ENCODE assay signal across 9 mouse cellular contexts in the genomic region with DNA sequence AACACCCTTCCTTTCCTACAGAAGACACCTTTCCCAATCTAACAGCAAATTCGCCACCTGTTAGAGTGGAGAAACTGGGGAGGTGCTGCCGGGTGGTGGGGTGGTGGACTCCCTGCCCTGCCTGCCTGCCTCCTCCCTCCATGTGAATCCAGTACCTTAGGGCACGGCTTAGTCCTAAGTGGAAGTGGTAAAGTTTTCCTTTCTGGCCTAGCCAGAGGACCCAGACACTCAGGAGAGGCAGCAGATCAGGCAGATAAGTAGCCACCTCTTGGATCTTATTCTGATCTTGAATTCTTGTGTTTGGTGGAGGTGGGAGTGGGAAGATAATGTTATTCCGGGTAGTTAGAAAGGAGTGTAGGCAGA. TPM values are rescaled to one million over a fixed set of nuclear protein-coding genes. Genes with fewer than 3 reads are reported as not detected.
DNase-seq lines count a peak whose midpoint lies in the region; ATAC-seq lines count a peak whose summit lies in the region.
"Had no signal": no experiment of that assay in that cellular context is flagged by ENCODE, and none has a peak within 500 bp of the region (broad histone marks: within the 10 kb centered on the region; RNA-seq: fewer than 3 reads in every experiment).

No protein-coding gene starts in this region.

- no peak overlapping the region for H3K9ac ChIP-seq in kidney, embryonic 15.5 days
- H3K9ac ChIP-seq in intestine, embryonic 14.5 days (ENCODE audit: low read length), result peak overlapping the region; percentile 69; the same call in 1 of the 2 replicates
- no peak overlapping the region for H3K9ac ChIP-seq in midbrain, embryonic 13.5 days (replicated peaks)

- peaks cover 96% of the 10 kb centered on the region for H3K27me3 ChIP-seq in kidney, embryonic 15.5 days
- peaks cover 79% of the 10 kb centered on the region for H3K27me3 ChIP-seq in intestine, embryonic 14.5 days (replicated peaks; ENCODE audit: control insufficient read depth, insufficient read depth, low read length)
- peaks cover 99% of the 10 kb centered on the region for H3K27me3 ChIP-seq in midbrain, embryonic 13.5 days

- peak overlapping the region; percentile 52 for H3K4me2 ChIP-seq in kidney, embryonic 15.5 days
- peak overlapping the region; percentile 46 for H3K4me2 ChIP-seq in intestine, embryonic 14.5 days (ENCODE audit: low read length)
- 0 out of 2 replicates have a peak overlapping the region, but pooled peaks have one; percentile 40 for H3K4me2 ChIP-seq in midbrain, embryonic 13.5 days (replicated peaks)

- WGBS in kidney, embryonic 15.5 days, result 8% methylated on average over 4 of the region's 4 CpGs
- 8% methylated on average over 4 of the region's 4 CpGs for WGBS in intestine, embryonic 14.5 days
- WGBS in midbrain, embryonic 13.5 days, result 5% methylated on average over 4 of the region's 4 CpGs

- no peaks in the 10 kb centered on the region for H3K36me3 ChIP-seq in kidney, embryonic 15.5 days
- H3K36me3 ChIP-seq in intestine, embryonic 14.5 days (ENCODE audit: control insufficient read depth, insufficient read depth, low read length), result no peaks in the 10 kb centered on the region
- H3K36me3 ChIP-seq in midbrain, embryonic 13.5 days, result no peaks in the 10 kb centered on the region

- ATAC-seq in kidney, embryonic 15.5 days (replicated peaks; ENCODE audit: low FRiP score), result 0 out of 2 replicates have a peak, but pooled peaks have one; percentile 10
- peak; percentile 67 for ATAC-seq in intestine, embryonic 14.5 days (replicated peaks; ENCODE audit: low FRiP score, low TSS enrichment, low read depth)
- ATAC-seq in midbrain, embryonic 13.5 days, result 0 out of 2 replicates have a peak, but pooled peaks have one; percentile 32

- no peak overlapping the region for H3K27ac ChIP-seq in kidney, embryonic 15.5 days
- peak overlapping the region; percentile 74 for H3K27ac ChIP-seq in intestine, embryonic 14.5 days (ENCODE audit: low read depth)
- H3K27ac ChIP-seq in midbrain, embryonic 13.5 days, result no peak overlapping the region

- peaks cover 28% of the 10 kb centered on the region for H3K4me1 ChIP-seq in kidney, embryonic 15.5 days
- H3K4me1 ChIP-seq in intestine, embryonic 14.5 days (replicated peaks; ENCODE audit: control insufficient read depth, insufficient read depth, low read length), result no peaks in the 10 kb centered on the region; the same call in 1 of the 2 replicates
- peaks cover 24% of the 10 kb centered on the region for H3K4me1 ChIP-seq in midbrain, embryonic 13.5 days (replicated peaks)

- DNase-seq in embryo, embryonic 10.5 days (ENCODE audit: low spot score), result peak; percentile 27
- no peak for DNase-seq in embryo, embryonic 11 days
- no peak for DNase-seq in kidney, postnatal 36 days
- DNase-seq in intestine, embryonic 14.5 days (ENCODE audit: low spot score), result no peak
- DNase-seq in layer of hippocampus, postnatal 25 days (ENCODE audit: extremely low spot score in 1 of 2, low spot score in 1 of 2), result no peak
- no peak for DNase-seq in layer of hippocampus, adult 9-10 months (ENCODE audit: low spot score)

- peak overlapping the region; percentile 29 for H3K4me3 ChIP-seq in kidney, embryonic 15.5 days (replicated peaks)
- peak overlapping the region; percentile 43 for H3K4me3 ChIP-seq in intestine, embryonic 14.5 days (ENCODE audit: low read depth, low read length)
- peak overlapping the region; percentile 18 for H3K4me3 ChIP-seq in midbrain, embryonic 13.5 days (replicated peaks)

- H3K9me3 ChIP-seq in kidney, embryonic 15.5 days (replicated peaks), result no peaks in the 10 kb centered on the region
- H3K9me3 ChIP-seq in intestine, embryonic 14.5 days (ENCODE audit: control insufficient read depth, low read length), result no peaks in the 10 kb centered on the region
- no peaks in the 10 kb centered on the region for H3K9me3 ChIP-seq in midbrain, embryonic 13.5 days

RNA-seq across cellular contexts. Expression of a gene that starts 7.1 kb away (rescaled TPM):
- 0.26 TPM in 1 of 2 replicates, not detected in the other for polyA plus RNA-seq in kidney, embryonic 15.5 days (2015; fragmentation: Nextera tagmentation; extraction: Ambion mirVana)
- polyA plus RNA-seq in intestine, embryonic 14.5 days (2014; fragmentation: Nextera tagmentation; extraction: Ambion mirVana), result 24.0 and 30.2 TPM in 2 replicates
- not detected in 2 replicates for polyA plus RNA-seq in midbrain, embryonic 13.5 days (2015; fragmentation: Nextera tagmentation; extraction: Ambion mirVana)
- total RNA-seq in layer of hippocampus, postnatal 25 days (2021), result not detected
- total RNA-seq: left cerebral cortex, postnatal 25 days had no signal

RNA-seq across cellular contexts. Expression of a gene that starts 22.3 kb away (rescaled TPM):
- not detected in 2 replicates for polyA plus RNA-seq in kidney, embryonic 15.5 days (2015; fragmentation: Nextera tagmentation; extraction: Ambion mirVana)
- 1.6 and 1.7 TPM in 2 replicates for polyA plus RNA-seq in intestine, embryonic 14.5 days (2014; fragmentation: Nextera tagmentation; extraction: Ambion mirVana)
- polyA plus RNA-seq in midbrain, embryonic 13.5 days (2015; fragmentation: Nextera tagmentation; extraction: Ambion mirVana), result not detected in 2 replicates
- not detected for total RNA-seq in layer of hippocampus, postnatal 25 days (2021)
- total RNA-seq: left cerebral cortex, postnatal 25 days had no signal

RNA-seq across cellular contexts. Expression of a gene that starts 30.2 kb away (rescaled TPM):
- not detected in 2 replicates for polyA plus RNA-seq in kidney, embryonic 15.5 days (2015; fragmentation: Nextera tagmentation; extraction: Ambion mirVana)
- polyA plus RNA-seq in intestine, embryonic 14.5 days (2014; fragmentation: Nextera tagmentation; extraction: Ambion mirVana), result 0.79 and 6.4 TPM in 2 replicates
- not detected in 2 replicates for polyA plus RNA-seq in midbrain, embryonic 13.5 days (2015; fragmentation: Nextera tagmentation; extraction: Ambion mirVana)
- not detected for total RNA-seq in layer of hippocampus, postnatal 25 days (2021)
- total RNA-seq: left cerebral cortex, postnatal 25 days had no signal

Comparison
In these comparisons a context has a peak if more than half of its experiments do, and no peak if none do; other contexts are left out.
1. ATAC-seq: peak in every context shown above with its lines; median percentile 67 in intestine, embryonic 14.5 days; 32 in midbrain, embryonic 13.5 days; 10 in kidney, embryonic 15.5 days.
2. RNA of a gene that starts 7.1 kb away (polyA plus RNA-seq): 24.0 to 30.2 TPM in intestine, embryonic 14.5 days; 0.26 TPM in kidney, embryonic 15.5 days and not detected in midbrain, embryonic 13.5 days; every median in the first group is over 10 times any median in the second.
3. Peak in every context shown above with its lines, with median percentiles within 50 percentile points of each other: H3K4me2 ChIP-seq and H3K4me3 ChIP-seq.